Mouse (Mus musculus) MEL-GATA-1-ER (cell line): ENCODE measurements at regions not wholly inside any gene's neighbourhood (a gene's known extent, or its start where the extent isn't known, plus 50 kb on each side); places are given as distances from the start of the nearest gene placed in this dataset.

Experiments
- DNase-seq: peaks from one replicate; pipeline ENCODE4 v3.0.0-alpha.2; 2012; ENCODE audit warnings: low read depth; ENCODE audit errors: extremely low read depth

GRCm38 (mm10) chr4:31824518-31825437 lies 139.1 kb upstream of the Map3k7 start:
- no peak for DNase-seq

DNA sequence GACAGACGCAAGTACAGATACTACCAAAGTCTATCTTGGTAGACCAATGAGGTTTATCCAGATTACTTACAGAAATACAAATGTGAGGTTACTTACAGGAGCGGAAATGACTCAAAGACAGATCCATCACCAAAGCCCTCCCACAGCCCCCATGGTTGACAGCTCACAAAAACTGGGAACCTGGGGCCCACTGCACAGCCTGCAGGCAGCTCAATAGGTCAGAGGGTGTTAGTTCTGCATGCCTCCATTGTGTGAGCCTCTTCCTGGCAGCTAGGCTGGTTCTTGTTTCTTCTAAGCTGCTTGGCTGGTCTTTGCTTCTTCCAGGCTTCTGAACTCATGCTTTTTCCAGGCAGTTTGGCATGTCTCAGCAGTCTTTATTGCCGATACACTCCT lies 138.5 kb upstream of the Map3k7 start:
- no peak for DNase-seq

DNA sequence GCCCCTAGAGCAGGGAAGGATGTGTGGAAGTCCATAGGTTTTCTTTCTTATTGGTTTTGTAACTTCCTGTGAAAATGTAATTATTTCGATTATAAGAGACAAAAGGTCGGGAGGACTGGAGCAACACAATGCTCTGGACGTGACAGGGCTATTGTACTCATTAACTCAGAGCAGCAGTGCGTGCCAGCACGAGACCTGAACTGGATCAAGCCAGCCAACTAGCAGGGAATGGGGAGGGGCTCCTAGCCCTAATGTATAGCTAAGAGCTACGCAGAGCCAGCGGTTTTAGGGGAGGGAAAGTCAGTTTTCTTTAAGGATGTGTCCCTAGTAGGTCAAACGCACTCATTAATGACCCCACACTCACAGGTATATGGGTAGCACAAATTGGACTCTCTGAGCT lies 137.2 kb upstream of the Map3k7 start:
- DNase-seq = no peak

DNA sequence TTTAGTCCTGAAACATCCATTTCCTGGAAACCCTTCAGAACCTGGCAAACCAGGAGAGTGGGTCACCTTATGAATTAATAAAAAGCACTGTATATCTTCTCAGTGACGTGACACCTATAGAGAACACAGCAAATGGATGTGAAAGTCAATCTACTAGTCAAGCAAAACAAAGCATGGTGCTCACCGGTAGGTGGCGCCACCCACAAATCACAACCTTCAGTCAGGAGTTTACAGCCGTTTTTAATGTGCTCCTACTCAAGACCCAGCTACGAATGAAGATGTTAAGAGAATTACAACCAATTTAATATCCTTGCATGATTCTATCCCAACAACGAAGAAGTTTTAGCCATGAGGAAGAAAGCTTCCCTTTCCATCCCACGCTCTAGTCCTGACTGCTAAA lies 136.6 kb upstream of the Map3k7 start:
- DNase-seq = no peak

DNA sequence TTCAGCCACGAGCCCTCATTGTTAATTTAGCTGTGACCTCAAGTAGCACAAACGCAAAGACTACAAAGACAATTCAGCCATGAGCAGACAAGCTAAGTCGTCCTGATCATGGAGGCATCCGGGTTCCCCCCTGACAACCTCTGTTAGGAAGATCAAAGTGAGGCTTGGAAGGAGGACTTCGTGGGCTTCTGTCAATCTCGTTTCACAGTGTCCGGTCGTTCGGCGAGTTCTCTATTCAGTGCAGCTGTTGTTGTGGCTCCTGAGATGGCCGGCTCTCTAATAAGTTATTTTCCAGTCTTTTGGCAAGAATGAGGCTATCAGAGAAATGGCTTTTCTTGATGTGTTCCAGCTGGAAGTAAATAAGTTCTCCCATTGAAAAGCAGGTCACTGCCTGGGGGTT lies 133.7 kb upstream of the Map3k7 start:
- no peak for DNase-seq

GRCm38 (mm10) chr4:31831469-31831868 lies 132.4 kb upstream of the Map3k7 start:
- no peak for DNase-seq

GRCm38 (mm10) chr4:31833828-31834227 lies 130.1 kb upstream of the Map3k7 start:
- no peak for DNase-seq

DNA sequence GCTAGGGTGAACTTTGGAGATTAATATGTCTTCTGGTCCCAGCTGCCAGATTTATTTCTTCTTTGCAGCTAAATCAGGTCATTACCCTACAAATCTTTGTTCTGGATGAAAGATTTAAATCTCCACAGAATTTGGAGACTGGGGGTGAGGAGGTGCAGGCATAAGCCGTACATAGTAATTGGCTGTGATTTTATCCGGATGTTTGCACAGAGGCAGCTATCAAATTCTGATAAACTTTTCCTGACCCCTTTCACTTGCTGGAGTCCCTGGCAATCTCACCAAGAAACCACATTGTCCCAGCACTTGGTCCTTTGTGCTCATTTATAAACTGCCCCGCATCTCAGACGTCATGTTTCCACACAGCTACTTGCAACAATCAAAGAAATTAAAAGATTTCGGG lies 128.8 kb upstream of the Map3k7 start:
- DNase-seq = no peak

- DNase-seq = no peak
Observed at GRCm38 (mm10) chr4:31838592-31838991, 125.3 kb upstream of the Map3k7 start.

DNA sequence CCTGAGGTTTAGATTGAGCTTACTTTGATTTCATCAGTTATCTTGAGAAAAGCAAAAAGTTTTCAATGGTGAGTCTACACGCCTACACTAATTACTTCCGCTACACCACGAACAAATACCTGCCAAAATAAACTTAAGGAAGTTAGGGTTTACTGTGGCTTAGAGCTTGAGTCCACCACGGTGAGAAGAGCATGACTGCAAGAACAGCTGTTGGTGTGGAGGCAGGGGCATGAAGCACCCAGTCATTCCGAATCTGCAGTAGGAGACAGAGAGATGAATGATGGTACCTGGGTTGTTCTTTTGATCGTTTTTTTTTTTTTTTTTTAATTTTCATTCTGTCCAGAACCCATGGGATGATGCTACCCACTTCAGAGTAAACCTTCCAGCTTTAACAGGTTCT lies 114.1 kb upstream of the Map3k7 start:
- no peak for DNase-seq

DNA sequence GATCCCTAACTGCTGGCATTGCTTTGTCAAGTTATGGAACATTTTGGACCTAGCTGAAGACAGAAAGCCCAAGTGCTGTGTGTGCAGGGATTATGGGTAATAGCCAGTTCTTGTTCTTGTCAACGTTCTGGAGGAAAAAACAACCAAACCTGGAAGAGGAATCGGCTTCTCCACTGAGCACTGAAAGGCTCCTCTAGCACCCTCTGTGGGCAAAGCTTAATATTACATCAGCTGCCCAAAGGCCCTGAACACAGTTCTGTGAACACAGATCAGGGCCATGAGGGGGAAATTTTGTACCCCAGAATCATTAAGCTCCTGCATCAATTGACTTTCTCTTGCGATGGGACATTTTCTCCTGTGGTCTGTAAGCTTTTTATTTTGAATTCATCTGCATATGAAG lies 112.9 kb upstream of the Map3k7 start:
- DNase-seq = no peak

- DNase-seq = no peak
Observed at GRCm38 (mm10) chr4:31853851-31854250, 110.0 kb upstream of the Map3k7 start.

DNA sequence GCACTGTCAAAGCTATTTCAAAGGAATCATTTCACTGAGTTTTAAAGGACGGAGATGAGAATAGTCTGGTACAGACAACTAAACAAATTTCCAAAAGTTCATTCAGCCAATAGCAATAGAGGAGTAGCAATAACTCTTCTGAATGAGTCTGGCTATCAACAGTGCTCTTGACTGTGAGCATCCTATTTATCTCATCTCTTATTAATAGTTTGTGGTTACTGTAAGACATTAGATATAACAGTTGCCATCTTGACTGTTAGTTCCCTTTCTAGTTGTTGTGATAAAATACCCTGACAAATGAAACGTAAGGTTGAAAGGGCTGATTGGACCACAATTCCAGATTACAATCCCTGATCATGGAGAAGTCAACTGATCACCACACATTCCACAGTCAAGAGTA lies 103.5 kb upstream of the Map3k7 start:
- DNase-seq = no peak

- DNase-seq = no peak
Observed at GRCm38 (mm10) chr4:31861172-31861571, 102.7 kb upstream of the Map3k7 start.

GRCm38 (mm10) chr4:31872985-31873983 lies 90.6 kb upstream of the Map3k7 start:
- no peak for DNase-seq

- no peak for DNase-seq
Observed at GRCm38 (mm10) chr4:31877389-31877788, 86.5 kb upstream of the Map3k7 start.

DNA sequence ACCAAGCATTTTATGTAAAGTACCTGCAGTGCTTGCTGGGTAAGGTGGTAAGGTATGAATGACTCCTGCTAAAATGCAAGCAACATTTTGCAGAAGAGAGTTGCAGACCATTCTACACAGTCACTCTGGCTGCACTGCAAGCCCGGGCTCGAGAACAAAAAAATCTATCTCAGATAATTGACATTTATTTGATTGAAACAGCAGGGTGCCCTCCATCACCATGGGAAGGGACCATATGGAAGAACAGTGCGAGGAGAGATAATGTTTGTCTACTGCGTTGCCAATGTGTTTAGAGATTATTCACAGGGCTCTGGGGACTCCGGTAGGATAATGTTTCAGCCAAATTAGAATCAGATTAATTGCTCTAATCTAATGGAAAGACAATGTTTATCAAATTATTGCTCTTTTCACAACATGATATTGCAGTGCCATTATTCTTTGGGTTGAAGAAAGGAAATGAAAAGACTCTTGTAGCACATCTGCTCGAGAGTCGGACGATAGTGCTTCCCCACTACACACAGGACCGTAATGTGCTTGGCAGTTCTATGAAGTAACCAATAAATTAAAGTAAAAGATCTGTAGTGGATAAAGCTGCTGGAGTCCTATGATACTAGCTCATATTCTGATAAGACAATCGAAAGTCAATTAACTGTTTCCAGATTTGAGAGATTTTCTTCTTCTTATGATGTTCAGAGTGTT lies 85.3 kb upstream of the Map3k7 start:
- no peak for DNase-seq

DNA sequence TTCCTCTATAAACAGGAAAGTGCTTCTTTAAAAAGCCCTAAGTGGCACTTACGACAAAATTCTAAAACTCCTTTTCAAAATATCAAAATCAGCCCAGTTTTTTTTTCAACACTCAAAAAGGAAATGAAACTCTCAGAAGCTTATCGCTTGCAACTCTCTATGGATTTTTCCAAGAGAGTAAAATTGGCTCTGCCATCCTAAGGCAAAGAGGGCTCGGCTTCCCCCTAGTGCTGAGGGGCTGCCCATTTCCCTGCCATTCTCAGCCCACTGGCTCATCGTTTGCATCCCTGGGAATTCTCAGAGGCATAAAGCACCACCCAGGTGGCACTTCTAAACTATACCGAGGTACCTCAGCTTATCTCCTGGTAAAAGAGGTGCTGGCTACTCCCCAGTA lies 84.7 kb upstream of the Map3k7 start:
- no peak for DNase-seq

DNA sequence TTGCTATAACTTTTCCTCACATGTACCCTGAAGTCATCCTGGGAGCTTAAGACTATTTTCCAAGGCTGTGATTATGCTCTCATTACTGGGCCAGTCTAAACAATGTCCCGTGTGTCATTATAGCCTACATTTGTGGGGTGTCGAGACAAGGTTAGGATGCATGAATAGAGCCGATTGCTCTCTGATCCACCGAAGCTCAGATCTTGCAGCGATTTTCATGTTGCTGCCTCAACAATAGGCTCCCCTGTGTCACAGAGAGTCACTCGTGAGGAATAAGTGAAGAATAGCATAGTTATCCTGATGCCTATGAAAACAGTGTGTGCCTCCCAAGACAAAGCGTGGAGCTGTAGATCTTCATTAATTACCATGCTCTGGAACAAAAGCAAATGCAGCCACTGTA lies 83.7 kb upstream of the Map3k7 start:
- DNase-seq = no peak

GRCm38 (mm10) chr4:31889673-31890072 lies 74.2 kb upstream of the Map3k7 start:
- DNase-seq = no peak

- DNase-seq = no peak
Observed at GRCm38 (mm10) chr4:31909086-31909673, 54.7 kb upstream of the Map3k7 start.
